Mouse (Mus musculus): ENCODE data around the gene Fancd2os.

DNA sequence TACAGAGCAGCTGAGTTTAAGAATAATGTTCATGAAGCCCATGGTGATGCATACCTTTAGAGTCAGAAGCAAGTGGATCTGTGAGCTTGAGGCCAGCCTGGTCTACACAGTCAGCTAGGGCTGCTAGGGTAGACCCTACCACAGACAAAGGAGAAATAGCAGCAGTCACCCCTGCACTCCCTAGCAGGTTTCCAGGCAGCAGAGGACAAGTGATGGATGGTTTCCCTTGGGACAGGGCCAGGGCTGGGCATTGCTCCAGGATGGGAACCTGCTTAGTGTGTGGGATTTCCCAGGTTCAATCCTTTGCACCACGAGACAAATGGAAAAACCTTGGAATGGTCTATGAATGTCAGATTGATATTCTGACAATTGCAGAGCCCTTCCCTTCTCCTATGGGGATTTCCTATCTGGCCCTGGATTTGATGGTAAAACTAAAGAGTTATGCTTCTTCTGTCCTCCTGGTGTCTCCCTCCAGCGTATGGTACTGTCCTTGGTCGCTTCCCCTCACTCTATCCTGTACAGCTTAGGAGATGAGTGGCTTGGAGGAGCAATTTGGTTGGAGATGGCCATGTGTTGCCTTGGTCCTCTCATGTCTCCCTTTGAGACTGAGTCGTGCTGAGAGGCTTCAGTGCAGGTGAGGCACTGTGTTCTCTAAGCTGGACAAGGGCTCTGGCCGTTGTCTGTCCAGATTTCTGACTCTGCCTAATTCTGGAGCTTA, 13.9 kb downstream of the Fancd2os start:
- no peak for TF ChIP-seq GATA1 (IDR thresholded peaks at IDR 0.05; ENCODE audit: borderline replicate concordance, low read length)
- TF ChIP-seq FLI1 (IDR thresholded peaks at IDR 0.05; ENCODE audit: low read length): no peak

Measured in megakaryocyte, embryonic 14.5 days (primary cell).